Mouse (Mus musculus) bone marrow macrophage, adult 2 months (primary cell): ENCODE data around the gene Cars2. TPM values are rescaled to one million over a fixed set of nuclear protein-coding genes. Genes with fewer than 3 reads are reported as not detected.
A peak's percentile ranks its signal among the peaks of the same experiment; 100 is the strongest.
"Not testable (repeated sequence)": the region's sequence is repeated elsewhere in the genome, so short reads cannot be mapped to it uniquely, and the experiment has no call there.

Experiments
- H3K27ac ChIP-seq: 2 replicates; pipeline ENCODE4 v1.5.1; 2012; ENCODE audit warnings: low read depth, low read length; ENCODE audit not compliant: insufficient read depth
- H3K4me1 ChIP-seq: 2 replicates; pipeline ENCODE4 v1.6.1; 2012; ENCODE audit warnings: low read length; ENCODE audit not compliant: control insufficient read depth, insufficient read depth
- H3K4me3 ChIP-seq: 2 replicates; pipeline ENCODE4 v1.5.1; 2012; ENCODE audit warnings: mild to moderate bottlenecking, low read length, moderate library complexity; ENCODE audit not compliant: insufficient read depth
- CTCF ChIP-seq: IDR thresholded peaks from 2 replicates; pipeline ENCODE4 v1.5.1; 2012; ENCODE audit warnings: low read depth, mild to moderate bottlenecking, low read length, moderate library complexity
- POLR2A ChIP-seq: IDR thresholded peaks from 2 replicates; pipeline ENCODE4 v1.6.1; 2012; ENCODE audit warnings: mild to moderate bottlenecking, low read depth, low read length, borderline replicate concordance
- polyA plus RNA-seq: library from polyadenylated mRNA; stranded (reverse); fragments of >200 nt; gene quantifications from 2 replicates; pipeline ENCODE4 v1.2.4, GENCODE M21; 2012; ENCODE audit not compliant: missing spikeins, insufficient read depth, insufficient read length

Cars2 gene
- polyA plus RNA-seq, 1 experiment = 19.5 TPM

DNA sequence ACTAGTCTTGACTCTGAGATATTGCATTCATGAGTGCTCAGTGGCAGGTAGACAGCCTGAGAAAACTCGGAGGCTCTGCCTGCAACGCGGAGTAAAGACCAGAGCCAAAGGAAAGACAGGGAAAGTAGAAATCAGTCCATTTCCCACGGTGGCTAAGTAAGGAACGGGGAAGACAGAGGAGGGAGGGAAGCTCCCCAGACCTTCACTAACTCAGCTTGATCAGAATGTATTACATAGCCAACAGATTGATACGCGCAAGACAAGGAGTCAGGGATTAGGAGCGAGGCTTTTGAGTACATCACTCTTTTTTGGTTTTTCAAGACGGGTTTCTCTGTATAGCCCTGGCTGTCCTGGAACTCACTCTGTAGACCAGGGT lies 73.4 kb downstream of the Cars2 start:
- H3K4me3 ChIP-seq = peak overlapping the region; percentile 93
- H3K27ac ChIP-seq = peak overlapping the region; percentile 87
- H3K4me1 ChIP-seq = peaks cover 31% of the 10 kb centered on the region
- TF ChIP-seq CTCF = no peak; the same call in 1 of the 2 replicates
- TF ChIP-seq POLR2A = no peak

DNA sequence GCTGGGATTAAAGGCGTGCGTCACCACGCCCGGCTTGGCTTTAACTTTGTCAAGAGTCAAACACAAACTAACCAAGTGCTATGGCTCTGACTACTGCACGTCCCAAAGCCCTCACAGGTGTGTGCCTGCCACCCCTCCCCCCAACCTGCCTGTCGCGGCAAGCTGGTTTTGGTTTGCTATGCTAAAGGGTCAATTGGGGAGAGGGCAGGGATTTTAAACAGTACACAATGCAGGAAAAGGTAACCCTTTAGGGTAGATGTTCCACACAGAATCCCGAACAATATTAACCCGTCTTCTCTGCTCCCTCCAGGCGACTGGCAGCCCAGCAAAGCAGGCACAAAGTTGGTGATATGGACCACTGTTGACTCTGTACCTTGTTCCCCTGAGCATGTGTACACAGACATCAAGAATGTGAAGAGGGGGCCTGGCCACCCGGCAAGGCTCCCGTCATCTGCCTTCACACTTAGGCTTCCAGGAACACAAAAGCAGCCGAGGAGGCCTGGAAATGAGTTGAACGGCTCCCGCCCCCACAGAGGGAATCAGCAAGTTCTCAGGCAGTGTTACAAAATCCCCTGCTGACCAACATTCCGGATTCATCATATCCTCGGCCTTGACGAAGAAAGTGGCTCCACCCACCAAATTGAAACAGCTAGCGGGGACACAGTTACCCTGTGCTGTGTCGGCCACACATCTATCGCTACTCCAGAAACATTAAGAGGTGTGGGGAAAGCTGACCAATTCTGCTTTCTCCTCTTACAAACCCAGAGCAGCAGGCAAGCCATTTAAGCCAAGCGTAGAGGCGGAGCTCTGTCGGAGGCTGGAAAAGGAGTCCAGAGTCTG lies 74.0 kb downstream of the Cars2 start:
- peaks cover 33% of the 10 kb centered on the region for H3K4me1 ChIP-seq
- H3K27ac ChIP-seq = peak overlapping the region; percentile 87
- TF ChIP-seq CTCF = no peak
- no peak for TF ChIP-seq POLR2A
- peak overlapping the region; percentile 93 for H3K4me3 ChIP-seq

GRCm38 (mm10) chr8:11475876-11476275 lies 74.7 kb downstream of the Cars2 start:
- TF ChIP-seq CTCF (0 out of 2 replicates have a peak, but pooled peaks have one; percentile 15), POLR2A (no peak)
- H3K4me3 ChIP-seq = peak overlapping the region; percentile 93; the same call in 1 of the 2 replicates
- H3K4me1 ChIP-seq = peaks cover 40% of the 10 kb centered on the region
- H3K27ac ChIP-seq = no peak overlapping the region

GRCm38 (mm10) chr8:11475397-11475796 lies 75.2 kb downstream of the Cars2 start:
- Histone ChIP-seq H3K27ac (no peak overlapping the region), H3K4me3 (no peak overlapping the region), H3K4me1 (peaks cover 43% of the 10 kb centered on the region)
- TF ChIP-seq POLR2A = no peak
- no peak for TF ChIP-seq CTCF

DNA sequence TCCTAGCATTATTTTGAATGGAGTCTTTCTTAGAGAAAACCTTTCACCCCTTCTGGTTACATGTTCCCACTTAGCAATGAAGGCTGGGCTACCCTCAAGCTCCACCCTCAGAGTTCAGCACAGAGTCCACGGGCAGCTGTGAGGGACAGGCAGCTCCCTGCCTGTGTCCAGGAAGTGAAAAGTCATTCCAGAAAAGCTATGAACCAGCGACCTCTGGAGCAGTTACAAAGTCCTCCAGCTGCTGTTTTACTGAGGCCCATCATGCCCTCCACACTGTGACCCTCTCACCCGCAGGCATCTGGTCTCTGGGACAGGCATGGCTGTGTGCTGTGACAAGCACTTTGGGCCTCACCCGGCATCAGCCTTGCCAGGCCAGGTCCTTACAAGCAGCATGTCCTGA lies 77.5 kb downstream of the Cars2 start:
- TF ChIP-seq POLR2A (no peak), CTCF (no peak)
- H3K4me3 ChIP-seq = no peak overlapping the region
- H3K4me1 ChIP-seq = peaks cover 48% of the 10 kb centered on the region
- H3K27ac ChIP-seq = no peak overlapping the region

DNA sequence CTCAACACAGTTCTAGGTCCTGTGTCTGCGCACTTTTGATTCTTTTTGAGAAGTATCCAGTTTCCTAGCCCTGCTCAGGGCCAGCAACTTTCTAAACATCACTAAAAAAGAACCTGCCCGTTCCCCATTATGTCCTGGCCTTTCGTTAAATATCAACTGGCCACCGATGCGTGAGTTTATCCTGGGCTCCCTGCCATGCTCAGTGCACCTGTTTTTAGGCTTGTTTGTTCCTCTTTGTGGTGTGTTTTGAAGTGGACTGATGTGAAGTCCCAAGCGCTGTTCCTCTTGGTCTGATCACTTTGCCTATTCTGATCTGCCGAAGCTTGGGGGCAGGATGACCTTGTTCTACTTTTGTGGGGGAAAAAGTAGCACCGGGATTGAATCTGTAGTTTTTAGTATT lies 79.3 kb downstream of the Cars2 start:
- Histone ChIP-seq H3K4me3 (no peak overlapping the region), H3K27ac (no peak overlapping the region), H3K4me1 (peaks cover 46% of the 10 kb centered on the region)
- no peak for TF ChIP-seq POLR2A
- no peak for TF ChIP-seq CTCF

DNA sequence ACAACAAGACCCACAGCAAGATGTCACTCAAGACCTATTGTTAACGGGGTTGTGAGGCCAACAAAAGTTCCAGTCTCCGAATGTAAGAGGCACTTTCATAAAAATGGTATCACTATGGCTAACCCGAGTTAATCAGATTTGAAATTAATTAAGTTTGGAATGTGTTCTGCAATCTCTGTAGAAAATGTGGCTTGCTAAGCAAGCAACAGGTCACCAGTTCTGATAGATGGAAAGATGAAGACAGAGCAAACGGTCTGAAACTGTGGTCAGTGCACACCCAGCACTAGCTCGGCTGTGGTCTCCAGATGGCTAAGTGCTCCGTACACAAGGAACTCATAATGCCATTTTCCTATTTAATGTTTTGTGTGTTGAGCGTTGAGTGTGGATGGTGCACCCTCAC lies 79.9 kb downstream of the Cars2 start:
- H3K4me1 ChIP-seq = peaks cover 47% of the 10 kb centered on the region
- no peak overlapping the region for H3K4me3 ChIP-seq
- no peak overlapping the region for H3K27ac ChIP-seq
- no peak for TF ChIP-seq POLR2A
- no peak for TF ChIP-seq CTCF

DNA sequence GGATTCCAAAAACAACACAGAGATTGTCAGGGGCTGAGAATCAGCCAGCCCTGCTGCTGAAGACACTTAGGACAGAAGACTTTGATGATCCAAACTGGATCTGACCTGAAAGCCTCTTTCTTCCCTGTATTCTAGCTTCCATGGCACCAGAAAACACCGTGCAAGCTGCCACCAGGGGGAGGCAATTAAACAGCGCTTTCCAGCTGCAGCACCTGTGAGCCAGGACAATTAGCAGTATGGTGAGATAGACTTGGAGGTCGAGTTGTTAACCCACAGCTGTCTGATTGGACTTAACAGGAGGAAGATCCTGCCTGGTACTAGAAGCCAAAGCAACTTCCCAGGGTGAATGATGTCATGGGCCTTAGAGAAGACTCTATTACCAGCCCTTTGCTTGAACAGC lies 81.5 kb downstream of the Cars2 start:
- Histone ChIP-seq H3K27ac (no peak overlapping the region), H3K4me3 (no peak overlapping the region), H3K4me1 (peaks cover 50% of the 10 kb centered on the region)
- TF ChIP-seq CTCF = no peak
- TF ChIP-seq POLR2A = no peak

DNA sequence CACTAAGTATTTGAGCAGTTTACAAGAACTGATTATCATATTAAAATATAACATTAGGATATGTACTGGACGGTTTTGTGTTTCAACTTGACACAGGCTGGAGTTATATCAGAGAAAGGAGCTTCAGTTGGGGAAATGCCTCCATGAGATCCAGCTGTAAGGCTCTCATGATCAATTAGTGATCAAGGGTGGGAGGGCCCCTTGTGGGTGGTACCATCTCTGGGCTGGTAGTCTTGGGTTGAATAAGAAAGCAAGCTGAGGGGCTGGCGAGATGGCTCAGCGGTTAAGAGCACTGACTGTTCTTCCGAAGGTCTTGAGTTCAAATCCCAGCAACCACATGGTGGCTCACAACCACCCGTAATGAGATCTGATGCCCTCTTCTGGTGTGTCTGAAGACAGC lies 84.1 kb downstream of the Cars2 start:
- peaks cover 58% of the 10 kb centered on the region for H3K4me1 ChIP-seq
- H3K4me3 ChIP-seq, H3K27ac ChIP-seq: not testable (repeated sequence)

DNA sequence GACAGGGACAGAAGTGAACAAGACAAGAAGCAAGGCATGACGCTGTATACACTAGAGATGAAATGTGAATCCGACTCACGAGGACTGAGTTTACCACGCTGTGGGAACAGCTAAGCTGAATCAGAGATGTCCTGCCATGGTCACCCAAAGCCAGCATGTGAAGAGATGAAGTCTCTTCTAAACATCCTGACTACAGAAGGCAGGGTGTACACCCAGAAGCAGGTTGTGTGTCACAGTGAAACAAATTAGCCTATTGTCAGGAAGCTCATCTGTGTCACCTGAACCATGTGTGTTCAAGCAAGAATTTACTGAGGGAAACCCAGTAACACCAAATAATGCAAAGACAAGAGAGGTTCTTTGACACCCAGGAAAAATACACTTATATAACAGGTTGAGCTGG lies 85.0 kb downstream of the Cars2 start:
- TF ChIP-seq CTCF (no peak), POLR2A (no peak)
- H3K27ac ChIP-seq = peak overlapping the region; percentile 85
- no peak overlapping the region for H3K4me3 ChIP-seq
- H3K4me1 ChIP-seq = peaks cover 56% of the 10 kb centered on the region
